In the genomic region with DNA sequence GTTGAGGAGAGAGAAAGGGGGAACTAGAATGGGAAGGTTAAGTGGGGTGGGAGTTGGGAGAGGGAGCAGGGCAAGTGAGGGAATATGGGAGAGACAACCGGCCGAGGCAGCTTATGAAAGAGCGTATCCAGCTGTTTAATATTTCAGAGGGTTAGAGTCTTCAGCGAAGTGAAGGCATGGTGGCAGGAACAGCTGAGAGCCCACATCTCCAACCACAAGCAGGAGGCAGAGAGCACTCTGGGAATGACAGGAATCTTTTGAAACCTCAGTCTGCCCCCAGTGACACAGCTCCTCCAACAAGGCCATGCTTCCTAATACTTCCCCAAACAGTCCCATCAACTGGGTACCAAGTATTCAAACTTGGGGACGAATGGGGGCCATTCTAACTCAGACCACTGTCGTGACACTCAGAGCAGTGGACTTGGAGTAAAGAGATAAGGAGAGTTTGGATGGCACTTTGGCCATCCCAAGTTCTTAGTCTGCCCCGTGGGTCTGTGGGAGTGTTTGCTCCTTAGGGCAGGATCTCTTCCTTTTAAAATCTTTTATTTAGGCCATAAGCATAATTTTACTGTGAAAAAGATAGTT, we compare ENCODE assay signal across 20 mouse cellular contexts.
"Had no signal": no experiment of that assay in that cellular context is flagged by ENCODE, and none has a peak within 500 bp of the region (broad histone marks: within the 10 kb centered on the region; RNA-seq: fewer than 3 reads in every experiment).

No protein-coding gene starts in this region.

- H3K4me1 ChIP-seq: lung, embryonic 15.5 days; midbrain, embryonic 13.5 days; midbrain, embryonic 15.5 days; neural tube, embryonic 13.5 days; neural tube, embryonic 15.5 days had no signal

- DNase-seq: lung, adult 2 months; lung, postnatal 14 days; lung, postnatal 36 days; retina, postnatal 1 day; right cerebral cortex, adult 18-20 months; right cerebral cortex, postnatal 25 days; right cerebral cortex, postnatal 4 days; spleen, adult 18-20 months; thymus, adult 18-20 months; thymus, postnatal 14 days; thymus, postnatal 36 days had no signal

- H3K27me3 ChIP-seq: lung, embryonic 15.5 days; megakaryocyte, embryonic 14.5 days; midbrain, embryonic 13.5 days; midbrain, embryonic 15.5 days; neural tube, embryonic 13.5 days; neural tube, embryonic 15.5 days had no signal

- H3K9me3 ChIP-seq: lung, embryonic 15.5 days; megakaryocyte, embryonic 14.5 days; midbrain, embryonic 13.5 days; midbrain, embryonic 15.5 days; neural tube, embryonic 13.5 days; neural tube, embryonic 15.5 days had no signal

- H3K27ac ChIP-seq: liver, embryonic 14.5 days; lung, embryonic 15.5 days; macrophage; midbrain, embryonic 13.5 days; midbrain, embryonic 15.5 days; neural tube, embryonic 13.5 days; neural tube, embryonic 15.5 days had no signal

- H3K4me2 ChIP-seq: lung, embryonic 15.5 days; midbrain, embryonic 13.5 days; midbrain, embryonic 15.5 days; neural tube, embryonic 13.5 days; neural tube, embryonic 15.5 days had no signal

- H3K4me3 ChIP-seq: lung, embryonic 15.5 days; megakaryocyte, embryonic 14.5 days; midbrain, embryonic 13.5 days; midbrain, embryonic 15.5 days; neural tube, embryonic 13.5 days; neural tube, embryonic 15.5 days had no signal

- H3K9ac ChIP-seq: liver, embryonic 14.5 days; lung, embryonic 15.5 days; midbrain, embryonic 13.5 days; midbrain, embryonic 15.5 days; neural tube, embryonic 13.5 days; neural tube, embryonic 15.5 days had no signal

- ATAC-seq: lung, postnatal 0 days; midbrain, embryonic 13.5 days; midbrain, embryonic 15.5 days had no signal
